Mouse (Mus musculus): ENCODE measurements around the gene Plxnb1. TPM values are rescaled to one million over a fixed set of nuclear protein-coding genes. Genes with fewer than 3 reads are reported as not detected.

Plxnb1 gene
- polyA plus RNA-seq, 1 experiment from 2014 or later, result 8.2 TPM

DNA sequence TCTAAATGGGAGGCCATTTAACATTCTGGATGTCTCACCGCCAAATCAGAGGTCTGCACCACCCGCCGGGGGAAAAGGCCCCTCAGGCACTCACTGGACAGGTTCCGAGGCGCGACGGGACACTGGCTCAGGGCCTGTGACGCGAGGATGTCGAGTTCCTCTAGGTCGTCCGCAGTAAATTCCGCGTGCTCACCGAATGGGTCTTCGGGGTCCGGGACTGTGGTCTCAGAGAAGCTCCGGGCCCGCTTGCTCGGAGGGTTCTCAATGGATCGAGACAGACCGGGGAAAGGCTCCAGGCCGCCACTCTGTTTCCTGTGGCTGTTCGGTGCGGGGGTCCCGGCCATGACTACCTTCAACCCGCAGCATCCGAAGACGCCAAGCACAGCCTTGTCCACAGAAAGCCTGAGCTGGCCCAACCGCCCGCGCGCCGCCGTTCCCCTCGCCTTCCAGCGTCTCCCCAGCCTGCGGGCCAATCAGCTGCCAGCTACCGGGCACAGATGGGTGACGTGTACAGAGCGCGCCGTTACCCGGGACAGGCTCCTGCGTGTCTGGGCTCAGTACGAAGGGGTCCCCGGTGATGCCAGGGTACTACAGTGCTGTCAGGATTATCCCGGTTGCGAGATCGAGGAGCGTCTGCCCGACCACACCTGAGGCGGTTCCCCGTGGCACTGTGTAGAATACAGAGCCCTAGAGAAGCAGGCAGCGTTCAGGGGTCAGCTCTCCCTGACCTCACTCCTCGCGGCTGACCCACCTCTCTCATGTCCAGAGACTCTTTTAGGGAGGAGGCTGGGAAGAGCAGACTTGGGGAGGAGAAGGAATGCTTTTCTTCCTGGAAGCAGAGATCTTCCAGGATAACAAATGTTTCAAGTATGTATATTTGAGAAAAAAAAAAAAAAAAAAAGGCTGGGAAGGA is 21.3 kb upstream of the Plxnb1 start, which contains the start of gene Atrip:
Atrip (minus strand) TSS at position 464 of the 913 bp plus-strand sequence.
- peaks cover 41% of the 10 kb centered on the region for H3K36me3 ChIP-seq
- H3K27me3 ChIP-seq (replicated peaks), result no peaks in the 10 kb centered on the region
- peaks cover 26% of the 10 kb centered on the region for H3K4me1 ChIP-seq
- no peaks in the 10 kb centered on the region for H3K9me3 ChIP-seq
- WGBS, result under 1% methylated on average over 57 of the region's 57 CpGs
- ATAC-seq (ENCODE audit: extremely low read depth, insufficient number of reproducible peaks, low FRiP score, low TSS enrichment), result peak; percentile 95
- peak within 1 kb of the TSS; percentile 88 for H3K4me3 ChIP-seq
- peak within 1 kb of the TSS; percentile 97 for H3K9ac ChIP-seq
- peak within 1 kb of the TSS; percentile 68 for H3K27ac ChIP-seq (replicated peaks)
- H3K4me2 ChIP-seq, result peak within 1 kb of the TSS; percentile 93

DNA sequence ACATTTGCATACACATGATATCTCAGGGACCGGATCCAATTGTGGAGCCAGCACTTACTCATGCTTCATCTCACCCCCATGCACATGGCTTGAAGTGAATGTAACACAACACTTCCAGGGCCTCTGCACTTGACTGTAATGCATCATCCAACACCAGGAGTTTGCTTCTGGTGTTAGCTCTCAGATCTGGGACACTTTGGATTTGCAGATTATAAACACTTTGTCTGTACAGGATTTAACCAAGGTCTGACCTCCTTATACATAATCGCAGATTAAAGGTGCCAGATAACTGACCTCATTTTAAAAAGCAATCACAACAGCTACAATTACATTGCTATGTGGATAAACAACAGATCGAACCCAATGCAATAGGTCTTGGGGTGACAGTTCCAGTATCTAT is 14.7 kb upstream of the Plxnb1 start:
- H3K36me3 ChIP-seq, result peaks cover 30% of the 10 kb centered on the region
- H3K27me3 ChIP-seq (replicated peaks), result no peaks in the 10 kb centered on the region
- H3K4me2 ChIP-seq, result peak overlapping the region; percentile 90
- no peak for ATAC-seq (ENCODE audit: extremely low read depth, insufficient number of reproducible peaks, low FRiP score, low TSS enrichment)
- 85% methylated on average over 3 of the region's 3 CpGs for WGBS
- H3K9me3 ChIP-seq, result no peaks in the 10 kb centered on the region
- no peak overlapping the region for H3K9ac ChIP-seq
- H3K4me1 ChIP-seq, result peaks cover 20% of the 10 kb centered on the region
- H3K27ac ChIP-seq (replicated peaks), result no peak overlapping the region
- H3K4me3 ChIP-seq, result peak overlapping the region; percentile 8; the same call in 1 of the 2 replicates

DNA sequence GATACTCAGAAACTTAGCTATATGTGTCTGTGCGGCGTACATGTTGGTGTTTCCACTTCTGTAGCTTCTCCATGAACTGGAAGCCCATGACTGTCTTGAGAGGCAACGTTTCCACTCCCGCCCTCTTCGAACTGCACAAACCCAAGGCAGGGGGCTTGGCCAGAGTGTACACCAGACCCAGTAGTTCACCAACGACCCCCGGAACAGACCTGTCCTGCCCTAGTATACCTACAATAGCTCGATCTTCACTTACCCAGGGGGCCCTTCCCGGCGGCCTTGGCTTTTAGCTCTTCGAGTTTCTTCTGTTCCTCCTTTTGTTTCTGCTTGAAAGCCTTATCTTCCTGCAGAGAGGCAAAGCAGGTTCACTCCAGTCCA is 13.5 kb upstream of the Plxnb1 start:
- no peak for ATAC-seq (ENCODE audit: extremely low read depth, insufficient number of reproducible peaks, low FRiP score, low TSS enrichment)
- H3K4me3 ChIP-seq, result peak overlapping the region; percentile 89
- H3K4me1 ChIP-seq, result peaks cover 20% of the 10 kb centered on the region
- H3K27me3 ChIP-seq (replicated peaks), result no peaks in the 10 kb centered on the region
- H3K4me2 ChIP-seq, result peak overlapping the region; percentile 90
- peaks cover 30% of the 10 kb centered on the region for H3K36me3 ChIP-seq
- peak overlapping the region; percentile 82 for H3K27ac ChIP-seq (replicated peaks)
- peak overlapping the region; percentile 96 for H3K9ac ChIP-seq
- WGBS, result 3% methylated on average over 11 of the region's 11 CpGs
- H3K9me3 ChIP-seq, result no peaks in the 10 kb centered on the region

DNA sequence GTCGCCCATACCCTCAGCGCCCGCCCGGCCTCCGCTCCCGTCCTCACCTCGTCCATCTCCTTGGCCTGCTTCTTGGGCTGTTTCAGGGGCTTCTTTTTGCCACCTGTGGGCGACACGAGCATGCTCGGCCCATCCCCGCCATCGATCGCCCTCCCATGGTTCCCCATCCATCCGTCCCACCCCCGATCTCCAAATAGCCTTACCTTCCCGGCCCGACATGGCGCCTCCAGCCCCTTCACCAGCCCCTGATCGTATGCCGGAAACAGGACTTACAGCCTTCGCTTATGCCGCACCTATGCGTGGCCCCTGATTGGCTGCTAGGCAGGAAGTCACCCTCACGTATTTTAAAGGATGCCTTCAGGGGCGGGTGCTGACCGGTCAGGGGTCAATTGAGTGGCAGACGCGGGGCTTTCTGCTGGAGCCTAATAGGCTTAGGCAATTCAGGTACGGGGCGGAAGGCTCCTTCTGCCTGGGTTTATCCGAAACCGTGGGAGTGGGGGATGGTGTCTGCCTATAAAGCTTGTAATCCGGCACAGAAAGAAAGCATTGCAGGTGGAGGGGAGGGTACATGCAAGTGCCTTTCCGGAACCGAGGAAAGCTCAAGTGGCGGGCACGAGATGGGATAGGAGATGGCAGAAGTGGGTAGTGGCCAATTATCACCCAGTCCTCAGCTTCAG is 12.9 kb upstream of the Plxnb1 start, which contains the start of the genes Ccdc51 and Tma7:
Ccdc51 (plus strand) TSS at position 370 of the 677 bp plus-strand sequence.
Tma7 (minus strand) TSS at position 464 of the 677 bp plus-strand sequence.
- peak; percentile 94 for ATAC-seq (ENCODE audit: extremely low read depth, insufficient number of reproducible peaks, low FRiP score, low TSS enrichment)

DNA sequence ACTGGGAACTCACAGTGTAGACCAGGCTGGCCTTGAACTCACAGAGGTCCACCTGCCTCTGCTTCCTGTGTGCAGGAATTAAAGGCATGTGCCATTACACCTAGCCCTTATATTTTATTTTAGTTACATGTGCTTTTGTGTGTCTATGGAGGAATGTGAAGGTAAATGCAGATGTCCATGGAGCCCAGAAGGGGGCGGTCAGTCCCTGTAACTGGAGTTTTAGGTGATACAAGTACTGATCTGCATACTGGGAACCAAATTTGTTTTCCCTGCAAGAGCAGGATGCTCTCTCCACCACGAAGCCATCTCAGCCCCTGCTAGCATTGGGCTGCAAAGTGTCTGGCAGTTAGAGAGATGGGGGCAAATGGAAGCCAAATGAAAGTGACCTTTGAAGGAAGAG is 10.3 kb upstream of the Plxnb1 start:
- 13% methylated on average over 2 of the region's 2 CpGs for WGBS
- no peaks in the 10 kb centered on the region for H3K27me3 ChIP-seq (replicated peaks)
- H3K4me1 ChIP-seq, result peaks cover 29% of the 10 kb centered on the region
- no peak overlapping the region for H3K9ac ChIP-seq
- H3K9me3 ChIP-seq, result no peaks in the 10 kb centered on the region
- peaks cover 23% of the 10 kb centered on the region for H3K36me3 ChIP-seq
- H3K4me2 ChIP-seq, result no peak overlapping the region
- H3K4me3 ChIP-seq, result no peak overlapping the region
- H3K27ac ChIP-seq (replicated peaks), result no peak overlapping the region
- no peak for ATAC-seq (ENCODE audit: extremely low read depth, insufficient number of reproducible peaks, low FRiP score, low TSS enrichment)

More for the DNA sequence above, 12.9 kb upstream of the Plxnb1 start, which contains the start of the genes Ccdc51 and Tma7:
- Histone ChIP-seq H3K27ac (replicated peaks) (peak within 1 kb of the TSS; percentile 82), H3K4me2 (peak within 1 kb of the TSS; percentile 90), H3K4me1 (peaks cover 21% of the 10 kb centered on the region), H3K27me3 (replicated peaks) (no peaks in the 10 kb centered on the region), H3K9me3 (no peaks in the 10 kb centered on the region), H3K36me3 (peaks cover 30% of the 10 kb centered on the region), H3K9ac (peak within 1 kb of the TSS; percentile 96), H3K4me3 (peak within 1 kb of the TSS; percentile 89)
- under 1% methylated on average over 37 of the region's 37 CpGs for WGBS

DNA sequence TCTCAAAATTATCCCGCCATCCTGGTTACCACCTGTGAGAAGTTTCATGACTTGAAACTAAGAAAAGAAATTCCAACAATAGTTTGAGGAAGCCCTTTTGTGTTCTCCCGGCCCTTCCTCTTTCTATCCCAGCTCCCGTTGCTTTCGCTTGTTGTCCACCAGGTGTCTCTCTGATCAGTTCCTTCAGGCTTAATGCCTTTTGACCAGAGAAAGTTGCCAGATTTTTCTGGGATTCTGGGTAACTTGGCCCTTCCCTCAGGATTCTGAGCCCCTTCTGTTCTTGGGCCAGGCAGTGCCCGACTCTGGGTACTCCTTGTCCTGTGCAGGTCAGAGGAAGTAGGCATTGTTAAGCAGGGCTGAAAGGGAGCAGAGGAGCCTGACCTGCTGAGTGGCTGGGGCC is 7.2 kb upstream of the Plxnb1 start:
- Histone ChIP-seq H3K4me2 (no peak overlapping the region), H3K27ac (replicated peaks) (no peak overlapping the region), H3K36me3 (peaks cover 42% of the 10 kb centered on the region), H3K9ac (peak overlapping the region; percentile 20), H3K27me3 (replicated peaks) (no peaks in the 10 kb centered on the region), H3K4me3 (no peak overlapping the region), H3K4me1 (peaks cover 16% of the 10 kb centered on the region), H3K9me3 (no peaks in the 10 kb centered on the region)
- no peak for ATAC-seq (ENCODE audit: extremely low read depth, insufficient number of reproducible peaks, low FRiP score, low TSS enrichment)
- WGBS, result 10% methylated on average over 5 of the region's 5 CpGs

DNA sequence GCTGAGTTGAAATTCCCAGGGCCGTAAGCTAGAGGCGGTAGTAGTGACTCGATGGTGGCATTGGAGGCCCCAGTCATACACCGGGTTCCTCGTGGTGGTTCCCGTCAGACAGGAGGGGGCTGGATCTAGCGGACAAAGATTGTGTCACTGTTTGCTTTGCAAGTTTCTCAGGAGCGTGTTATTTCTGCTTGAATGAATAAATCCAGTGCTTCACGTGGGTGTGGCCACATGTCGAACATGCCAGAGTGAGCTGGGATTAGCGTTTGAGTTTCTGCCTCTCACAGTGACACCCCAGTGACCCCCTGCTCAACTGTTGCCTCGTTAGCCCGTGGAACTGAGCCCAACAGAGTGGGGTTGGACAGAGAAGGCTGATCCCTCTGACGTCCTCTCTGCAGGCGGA is 4.7 kb upstream of the Plxnb1 start:
- no peak for ATAC-seq (ENCODE audit: extremely low read depth, insufficient number of reproducible peaks, low FRiP score, low TSS enrichment)
- peaks cover 32% of the 10 kb centered on the region for H3K4me1 ChIP-seq
- whole genome bisulfite sequencing, result 74% methylated on average over 15 of the region's 15 CpGs

DNA sequence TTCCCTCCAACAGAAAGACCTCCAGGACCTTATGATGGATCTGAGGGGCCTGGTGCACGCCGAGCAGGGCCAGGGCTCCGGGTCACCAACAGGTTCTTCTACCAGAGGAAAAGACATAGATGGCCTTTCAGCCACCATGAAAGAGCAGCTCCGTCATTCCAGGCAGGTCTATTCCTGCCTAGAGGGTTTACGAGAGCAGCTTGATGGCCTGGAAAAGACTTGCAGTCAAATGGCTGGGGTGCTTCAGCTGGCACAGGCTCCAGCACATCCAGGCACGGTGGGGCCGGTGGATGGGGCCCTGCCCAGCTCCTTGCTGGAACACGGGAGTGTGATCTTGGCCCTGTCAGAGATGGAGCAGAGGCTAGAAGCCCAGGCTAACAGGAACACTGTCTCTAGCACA is 3.4 kb upstream of the Plxnb1 start:
- H3K4me3 ChIP-seq, result no peak overlapping the region
- peaks cover 42% of the 10 kb centered on the region for H3K36me3 ChIP-seq
- no peaks in the 10 kb centered on the region for H3K27me3 ChIP-seq (replicated peaks)
- no peak overlapping the region for H3K4me2 ChIP-seq
- 83% methylated on average over 8 of the region's 8 CpGs for WGBS
- no peak overlapping the region for H3K9ac ChIP-seq
- peaks cover 40% of the 10 kb centered on the region for H3K4me1 ChIP-seq
- no peak for ATAC-seq (ENCODE audit: extremely low read depth, insufficient number of reproducible peaks, low FRiP score, low TSS enrichment)
- no peak overlapping the region for H3K27ac ChIP-seq (replicated peaks)
- H3K9me3 ChIP-seq, result no peaks in the 10 kb centered on the region

More for the DNA sequence above, 4.7 kb upstream of the Plxnb1 start:
- Histone ChIP-seq H3K27ac (replicated peaks) (no peak overlapping the region), H3K27me3 (replicated peaks) (no peaks in the 10 kb centered on the region), H3K9ac (no peak overlapping the region), H3K36me3 (peaks cover 42% of the 10 kb centered on the region), H3K4me3 (no peak overlapping the region), H3K9me3 (no peaks in the 10 kb centered on the region), H3K4me2 (no peak overlapping the region)

DNA sequence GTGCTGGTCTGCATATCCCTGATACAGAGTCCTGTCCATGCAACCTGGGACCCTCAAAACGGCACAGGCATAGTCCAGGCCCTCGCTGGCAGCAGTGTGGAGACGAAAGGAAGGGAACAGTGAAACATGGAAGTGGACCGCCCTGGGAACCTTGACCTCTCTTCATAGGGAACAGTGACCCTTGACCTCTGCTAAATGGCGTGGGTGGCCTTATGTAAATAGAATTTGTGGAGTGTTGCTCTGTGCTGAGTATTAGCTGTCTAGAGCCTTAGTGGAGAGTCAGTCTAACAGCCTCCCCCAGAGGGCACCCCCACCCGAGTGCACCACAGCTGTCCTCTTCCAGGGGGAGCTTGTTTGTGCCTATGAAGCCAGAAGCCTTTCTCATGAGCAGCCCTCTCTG is 2.4 kb upstream of the Plxnb1 start:
- ATAC-seq (ENCODE audit: extremely low read depth, insufficient number of reproducible peaks, low FRiP score, low TSS enrichment), result no peak
- Histone ChIP-seq H3K4me3 (no peak overlapping the region), H3K9ac (no peak overlapping the region), H3K4me2 (no peak overlapping the region), H3K27me3 (replicated peaks) (no peaks in the 10 kb centered on the region), H3K27ac (replicated peaks) (peak overlapping the region; percentile 29), H3K9me3 (no peaks in the 10 kb centered on the region), H3K4me1 (peaks cover 45% of the 10 kb centered on the region), H3K36me3 (peaks cover 42% of the 10 kb centered on the region)
- WGBS, result 66% methylated on average over 6 of the region's 6 CpGs

DNA sequence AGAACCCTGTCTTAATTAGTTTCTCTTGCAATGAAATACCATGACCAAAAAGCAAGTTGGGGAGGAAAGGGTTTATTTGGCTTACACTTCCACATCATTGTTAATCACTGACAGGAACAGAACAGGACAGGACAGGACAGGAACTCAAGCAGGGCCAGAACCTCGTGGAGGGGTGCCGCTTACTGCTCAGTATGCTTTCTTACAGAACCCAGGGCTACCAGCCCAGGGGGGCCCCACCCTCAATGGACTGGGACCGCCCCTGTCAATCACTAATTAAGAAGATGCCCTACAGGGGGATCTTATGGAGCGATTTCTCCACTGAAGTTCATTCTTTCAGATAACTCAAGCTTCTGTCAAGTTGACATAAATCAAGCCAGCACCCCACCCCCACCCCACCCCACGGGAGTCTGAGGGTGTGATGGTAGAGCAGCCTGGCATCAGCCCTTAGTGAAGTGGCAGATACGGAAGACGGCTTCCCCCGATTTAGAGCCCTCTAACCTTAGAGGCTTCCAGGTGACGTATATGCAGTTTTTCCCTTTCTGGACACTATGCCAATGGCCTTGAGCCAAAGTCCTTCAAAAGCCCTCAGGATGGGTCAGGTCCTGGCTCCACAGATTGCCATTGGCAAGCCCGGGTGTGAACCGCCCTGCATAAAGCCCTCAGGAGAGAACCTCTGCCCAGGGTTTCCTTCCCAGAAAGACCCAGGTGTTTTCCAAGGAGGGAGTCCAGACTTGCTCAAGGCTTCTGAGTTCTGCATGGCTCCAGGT is 1.2 kb upstream of the Plxnb1 start:
- peaks cover 39% of the 10 kb centered on the region for H3K36me3 ChIP-seq
- no peaks in the 10 kb centered on the region for H3K27me3 ChIP-seq (replicated peaks)
- H3K4me3 ChIP-seq, result peak overlapping the region; percentile 63
- WGBS, result 15% methylated on average over 11 of the region's 11 CpGs
- H3K4me2 ChIP-seq, result peak overlapping the region; percentile 85
- no peaks in the 10 kb centered on the region for H3K9me3 ChIP-seq
- H3K4me1 ChIP-seq, result peaks cover 53% of the 10 kb centered on the region
- ATAC-seq (ENCODE audit: extremely low read depth, insufficient number of reproducible peaks, low FRiP score, low TSS enrichment), result no peak
- H3K9ac ChIP-seq, result peak overlapping the region; percentile 89
- H3K27ac ChIP-seq (replicated peaks), result peak overlapping the region; percentile 95

Data from heart, embryonic 13.5 days (tissue).